Mouse (Mus musculus) testis, adult 2 months (tissue): ENCODE measurements around the gene B4galnt3.

ENCODE experiments used
- CTCF ChIP-seq: fragments of 200-500 bp; IDR thresholded peaks from 2 replicates; pipeline ENCODE4 v1.5.1; 2012; ENCODE audit warnings: low read depth, mild to moderate bottlenecking, inconsistent platforms, low read length, moderate library complexity; ENCODE audit not compliant: control insufficient read depth, insufficient read depth, insufficient replicate concordance
- POLR2A ChIP-seq: fragments of 200-500 bp; IDR thresholded peaks from 2 replicates; pipeline ENCODE4 v1.6.1; 2012; ENCODE audit warnings: low read depth, mild to moderate bottlenecking, inconsistent platforms, low read length, moderate library complexity; ENCODE audit not compliant: control insufficient read depth

GRCm38 (mm10) chr6:120193174-120193573, 101.2 kb downstream of the B4galnt3 start:
- no peak for TF ChIP-seq POLR2A
- peak; percentile 53; the same call in 1 of the 2 replicates for TF ChIP-seq CTCF
